Mouse (Mus musculus) E14TG2a.4 (cell line): ENCODE results near the gene Naa11.

Experiments used
- CTCF ChIP-seq: conservative IDR thresholded peaks from 2 replicates; pipeline ENCODE4 v1.5.1; 2014; ENCODE audit warnings: low read length
- NANOG ChIP-seq: IDR thresholded peaks from 2 replicates; pipeline ENCODE4 v1.6.1; 2014; ENCODE audit warnings: borderline replicate concordance, low read length, mixed read lengths
- POU5F1 ChIP-seq: IDR thresholded peaks from 2 replicates; pipeline ENCODE4 v1.6.1; 2014; ENCODE audit warnings: low read length, borderline replicate concordance

DNA sequence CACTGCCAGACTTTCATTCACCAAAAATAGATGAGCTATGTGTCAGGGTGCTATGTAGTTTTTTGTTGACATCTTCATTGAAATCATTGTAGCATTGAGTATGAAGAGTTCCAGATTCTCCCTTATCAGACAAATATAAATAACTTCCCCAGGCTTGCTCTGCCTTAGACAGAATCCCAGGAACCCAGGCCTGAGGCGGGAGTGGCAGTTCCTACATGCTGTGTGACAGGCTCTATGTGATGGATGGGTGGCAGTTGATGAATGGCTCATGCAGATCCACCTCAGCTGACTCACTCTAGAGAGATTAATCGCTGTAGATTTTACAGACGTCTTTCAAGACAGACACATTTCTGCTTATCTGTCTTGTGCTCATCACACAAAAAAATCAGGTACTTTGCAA, 57.4 kb downstream of the Naa11 start:
- no peak for TF ChIP-seq CTCF
- no peak for TF ChIP-seq NANOG
- TF ChIP-seq POU5F1: no peak
